Mouse (Mus musculus) brain, embryonic 14.5 days (tissue): Measurements from ENCODE around the gene Mrps18c.

Experiments used
- CTCF ChIP-seq: fragments of 200-500 bp; IDR thresholded peaks from 2 replicates; pipeline ENCODE4 v1.5.1; 2012; ENCODE audit warnings: inconsistent platforms, mild to moderate bottlenecking, moderate library complexity, borderline replicate concordance; ENCODE audit not compliant: insufficient read depth, insufficient read length; ENCODE audit errors: extremely low read depth
- POLR2A ChIP-seq: fragments of 200-500 bp; IDR thresholded peaks from 2 replicates; pipeline ENCODE4 v1.6.1; 2012; ENCODE audit warnings: mild to moderate bottlenecking, inconsistent platforms, borderline replicate concordance; ENCODE audit not compliant: poor library complexity, insufficient read depth, insufficient read length, severe bottlenecking; ENCODE audit errors: extremely low read depth

- TF ChIP-seq POLR2A (no peak), CTCF (no peak)
Observed at GRCm38 (mm10) chr5:100753407-100753806, 45.0 kb upstream of the Mrps18c start.
